Mouse (Mus musculus): ENCODE measurements at regions not wholly inside any gene's neighbourhood (a gene's known extent, or its start where the extent isn't known, plus 50 kb on each side); places are given as distances from the start of the nearest gene placed in this dataset.
"Not testable (repeated sequence)": the region's sequence is repeated elsewhere in the genome, so short reads cannot be mapped to it uniquely, and the experiment has no call there.

DNA sequence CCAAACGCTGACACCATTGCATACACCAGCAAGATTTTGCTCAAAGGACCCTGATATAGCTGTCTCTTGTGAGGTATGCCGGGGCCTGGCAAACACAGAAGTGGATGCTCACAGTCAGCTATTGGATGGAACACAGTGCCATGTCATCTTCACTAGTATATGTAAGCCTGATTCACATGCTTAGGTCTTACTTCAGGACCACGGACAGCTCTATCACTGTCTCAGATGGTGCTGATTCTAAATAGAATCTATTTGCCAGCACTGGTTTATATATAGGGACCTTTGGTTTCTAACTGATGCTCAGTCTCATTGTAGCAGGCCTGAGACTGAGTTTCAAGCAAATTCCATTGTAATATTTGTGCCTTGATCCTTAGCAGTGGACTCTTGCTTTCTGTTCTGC is 248.8 kb downstream of the Arl6ip6 start:
- not testable (repeated sequence) for H3K4me2 ChIP-seq; ATAC-seq (ENCODE audit: low FRiP score); DNase-seq (ENCODE audit: low spot score, missing footprints); H3K4me3 ChIP-seq (ENCODE audit: low read depth, low read length); H3K9me3 ChIP-seq (ENCODE audit: control insufficient read depth, low read length); H3K9ac ChIP-seq (ENCODE audit: low read length); H3K27ac ChIP-seq (ENCODE audit: low read depth, low read length); H3K36me3 ChIP-seq (ENCODE audit: control insufficient read depth, insufficient read depth, low read length); H3K4me1 ChIP-seq (ENCODE audit: control insufficient read depth, insufficient read depth, low read length); H3K27me3 ChIP-seq (ENCODE audit: control insufficient read depth, insufficient read depth, low read length)
- 53% methylated on average over 3 of the region's 3 CpGs for WGBS

DNA sequence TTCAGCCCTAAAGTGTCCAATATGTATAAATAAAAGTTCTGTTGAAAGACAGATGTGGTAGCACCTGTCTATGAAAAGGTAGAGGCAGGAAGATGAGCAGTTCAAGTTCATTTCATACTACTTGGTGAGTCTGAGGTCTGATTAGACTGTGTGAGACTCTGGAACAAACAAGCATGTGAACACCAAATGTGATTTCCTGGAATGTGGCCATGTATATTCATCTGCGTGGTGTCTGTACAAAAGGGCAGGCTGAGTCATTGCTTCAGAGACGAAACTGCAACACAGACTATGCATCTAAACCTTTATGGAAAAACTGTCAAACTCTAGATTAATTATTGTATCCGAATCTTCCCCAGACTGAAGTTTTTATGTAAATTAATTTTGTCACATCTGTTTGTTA is 268.7 kb downstream of the Arl6ip6 start:
- Histone ChIP-seq H3K27ac (ENCODE audit: low read depth, low read length) (no peak overlapping the region), H3K27me3 (ENCODE audit: control insufficient read depth, insufficient read depth, low read length) (no peaks in the 10 kb centered on the region), H3K9me3 (ENCODE audit: control insufficient read depth, low read length) (no peaks in the 10 kb centered on the region), H3K4me2 (no peak overlapping the region), H3K36me3 (ENCODE audit: control insufficient read depth, insufficient read depth, low read length) (no peaks in the 10 kb centered on the region), H3K4me3 (ENCODE audit: low read depth, low read length) (no peak overlapping the region), H3K9ac (ENCODE audit: low read length) (no peak overlapping the region), H3K4me1 (ENCODE audit: control insufficient read depth, insufficient read depth, low read length) (no peaks in the 10 kb centered on the region)
- DNase-seq (ENCODE audit: low spot score, missing footprints) (no peak), ATAC-seq (ENCODE audit: low FRiP score) (no peak)
- 91% methylated on average over 3 of the region's 3 CpGs for WGBS

GRCm38 (mm10) chr2:53474455-53474854 is 282.9 kb downstream of the Arl6ip6 start:
- Histone ChIP-seq H3K4me1 (ENCODE audit: control insufficient read depth, insufficient read depth, low read length) (no peaks in the 10 kb centered on the region), H3K27ac (ENCODE audit: low read depth, low read length) (no peak overlapping the region), H3K9me3 (ENCODE audit: control insufficient read depth, low read length) (no peaks in the 10 kb centered on the region), H3K9ac (ENCODE audit: low read length) (no peak overlapping the region), H3K4me3 (ENCODE audit: low read depth, low read length) (no peak overlapping the region), H3K27me3 (ENCODE audit: control insufficient read depth, insufficient read depth, low read length) (no peaks in the 10 kb centered on the region), H3K36me3 (ENCODE audit: control insufficient read depth, insufficient read depth, low read length) (no peaks in the 10 kb centered on the region), H3K4me2 (no peak overlapping the region)
- ATAC-seq (ENCODE audit: low FRiP score) (no peak), DNase-seq (ENCODE audit: low spot score, missing footprints) (no peak)
- 84% methylated on average over 4 of the region's 4 CpGs for WGBS

DNA sequence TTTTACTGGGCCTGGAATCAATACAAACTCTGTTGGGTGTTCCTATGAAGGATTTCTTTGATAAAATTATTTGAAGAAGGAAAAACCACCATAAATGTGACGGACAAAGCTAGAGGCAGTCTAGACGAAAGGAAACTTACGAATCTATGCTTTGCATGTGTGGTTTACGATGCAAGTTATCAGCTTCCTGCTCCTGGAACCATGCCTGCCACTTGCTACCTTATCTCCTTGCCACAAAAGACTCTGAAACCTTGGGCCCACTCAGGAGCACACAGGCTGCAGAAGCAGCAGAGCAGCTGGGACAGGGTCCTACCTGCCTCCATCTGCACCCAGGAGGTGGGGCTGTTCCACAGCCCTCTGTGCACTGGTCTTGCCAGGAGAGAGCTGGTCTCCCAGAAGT is 287.5 kb downstream of the Arl6ip6 start:
- peak; percentile 72 for DNase-seq (ENCODE audit: low spot score, missing footprints)
- H3K4me1 ChIP-seq (ENCODE audit: control insufficient read depth, insufficient read depth, low read length); H3K4me3 ChIP-seq (ENCODE audit: low read depth, low read length); H3K36me3 ChIP-seq (ENCODE audit: control insufficient read depth, insufficient read depth, low read length); H3K9ac ChIP-seq (ENCODE audit: low read length); H3K9me3 ChIP-seq (ENCODE audit: control insufficient read depth, low read length); H3K27ac ChIP-seq (ENCODE audit: low read depth, low read length); H3K27me3 ChIP-seq (ENCODE audit: control insufficient read depth, insufficient read depth, low read length); ATAC-seq (ENCODE audit: low FRiP score); H3K4me2 ChIP-seq: not testable (repeated sequence)
- WGBS, result 91% methylated on average over 4 of the region's 4 CpGs

- DNase-seq (ENCODE audit: low spot score, missing footprints), result no peak
- Histone ChIP-seq H3K4me1 (ENCODE audit: control insufficient read depth, insufficient read depth, low read length) (no peaks in the 10 kb centered on the region), H3K9me3 (ENCODE audit: control insufficient read depth, low read length) (no peaks in the 10 kb centered on the region), H3K9ac (ENCODE audit: low read length) (no peak overlapping the region), H3K36me3 (ENCODE audit: control insufficient read depth, insufficient read depth, low read length) (no peaks in the 10 kb centered on the region), H3K4me2 (no peak overlapping the region), H3K27ac (ENCODE audit: low read depth, low read length) (no peak overlapping the region), H3K27me3 (ENCODE audit: control insufficient read depth, insufficient read depth, low read length) (no peaks in the 10 kb centered on the region), H3K4me3 (ENCODE audit: low read depth, low read length) (no peak overlapping the region)
- WGBS, result 69% methylated on average over 1 of the region's 1 CpGs
- ATAC-seq (ENCODE audit: low FRiP score), result no peak
These were observed 296.8 kb downstream of the Arl6ip6 start for GRCm38 (mm10) chr2:53488301-53488700.

GRCm38 (mm10) chr2:53490805-53491585 is 299.5 kb downstream of the Arl6ip6 start:
- Histone ChIP-seq H3K4me3 (ENCODE audit: low read depth, low read length) (no peak overlapping the region), H3K4me1 (ENCODE audit: control insufficient read depth, insufficient read depth, low read length) (no peaks in the 10 kb centered on the region), H3K9me3 (ENCODE audit: control insufficient read depth, low read length) (no peaks in the 10 kb centered on the region), H3K4me2 (no peak overlapping the region), H3K27me3 (ENCODE audit: control insufficient read depth, insufficient read depth, low read length) (no peaks in the 10 kb centered on the region), H3K9ac (ENCODE audit: low read length) (no peak overlapping the region), H3K36me3 (ENCODE audit: control insufficient read depth, insufficient read depth, low read length) (no peaks in the 10 kb centered on the region), H3K27ac (ENCODE audit: low read depth, low read length) (no peak overlapping the region)
- no peak for DNase-seq (ENCODE audit: low spot score, missing footprints)
- 82% methylated on average over 4 of the region's 4 CpGs for WGBS
- ATAC-seq (ENCODE audit: low FRiP score), result no peak

- no peak for ATAC-seq (ENCODE audit: low FRiP score)
- H3K9ac ChIP-seq (ENCODE audit: low read length), result no peak overlapping the region
- no peaks in the 10 kb centered on the region for H3K27me3 ChIP-seq (ENCODE audit: control insufficient read depth, insufficient read depth, low read length)
- no peak overlapping the region for H3K4me2 ChIP-seq
- no peaks in the 10 kb centered on the region for H3K36me3 ChIP-seq (ENCODE audit: control insufficient read depth, insufficient read depth, low read length)
- no peaks in the 10 kb centered on the region for H3K4me1 ChIP-seq (ENCODE audit: control insufficient read depth, insufficient read depth, low read length)
- WGBS, result 90% methylated on average over 2 of the region's 2 CpGs
- DNase-seq (ENCODE audit: low spot score, missing footprints), result no peak
- no peak overlapping the region for H3K27ac ChIP-seq (ENCODE audit: low read depth, low read length)
- no peak overlapping the region for H3K4me3 ChIP-seq (ENCODE audit: low read depth, low read length)
- H3K9me3 ChIP-seq (ENCODE audit: control insufficient read depth, low read length), result no peaks in the 10 kb centered on the region
These were observed 301.3 kb downstream of the Arl6ip6 start for GRCm38 (mm10) chr2:53492788-53493187.

DNA sequence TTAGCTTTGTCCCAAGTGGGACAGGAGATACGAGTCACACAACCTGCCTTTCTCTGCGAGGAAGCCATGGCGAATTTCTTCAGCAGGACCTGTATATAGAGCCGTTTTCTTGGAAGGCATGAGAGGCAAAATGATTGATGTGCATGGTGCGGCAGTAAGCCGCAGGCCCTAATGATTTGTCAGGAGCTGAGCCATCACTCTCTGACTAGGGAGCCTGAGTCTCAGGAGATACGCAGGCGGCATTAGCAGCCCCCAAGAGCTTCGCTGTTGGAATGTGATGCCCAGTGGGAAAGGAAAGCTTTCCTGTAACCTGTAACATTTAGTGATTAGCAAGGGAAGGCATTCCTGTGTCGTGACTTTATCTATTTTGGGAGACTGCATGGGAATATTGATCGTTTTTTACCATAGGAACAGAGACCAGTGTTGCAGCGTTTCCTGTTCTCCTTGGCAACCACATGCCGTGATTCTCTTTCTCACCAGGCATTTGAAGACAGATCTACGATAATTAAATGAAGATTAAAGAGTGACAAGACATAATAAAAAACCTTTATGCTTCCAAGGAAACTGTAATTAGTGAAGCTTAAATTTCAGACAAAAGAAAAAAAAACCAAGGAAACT is 310.2 kb downstream of the Arl6ip6 start:
- Histone ChIP-seq H3K9ac (ENCODE audit: low read length) (no peak overlapping the region), H3K36me3 (ENCODE audit: control insufficient read depth, insufficient read depth, low read length) (no peaks in the 10 kb centered on the region), H3K9me3 (ENCODE audit: control insufficient read depth, low read length) (no peaks in the 10 kb centered on the region), H3K4me2 (no peak overlapping the region), H3K27ac (ENCODE audit: low read depth, low read length) (no peak overlapping the region), H3K27me3 (ENCODE audit: control insufficient read depth, insufficient read depth, low read length) (no peaks in the 10 kb centered on the region), H3K4me3 (ENCODE audit: low read depth, low read length) (no peak overlapping the region), H3K4me1 (ENCODE audit: control insufficient read depth, insufficient read depth, low read length) (no peaks in the 10 kb centered on the region)
- DNase-seq (ENCODE audit: low spot score, missing footprints) (peak; percentile 85), ATAC-seq (ENCODE audit: low FRiP score) (peak; percentile 77)
- 57% methylated on average over 14 of the region's 14 CpGs for WGBS

GRCm38 (mm10) chr2:53502275-53502667 is 310.7 kb downstream of the Arl6ip6 start:
- H3K36me3 ChIP-seq (ENCODE audit: control insufficient read depth, insufficient read depth, low read length), result no peaks in the 10 kb centered on the region
- ATAC-seq (ENCODE audit: low FRiP score), result no peak

More at GRCm38 (mm10) chr2:53502275-53502667, 310.7 kb downstream of the Arl6ip6 start:
- H3K4me3 ChIP-seq (ENCODE audit: low read depth, low read length), result no peak overlapping the region
- H3K9ac ChIP-seq (ENCODE audit: low read length), result no peak overlapping the region
- H3K4me2 ChIP-seq, result no peak overlapping the region
- no peak overlapping the region for H3K27ac ChIP-seq (ENCODE audit: low read depth, low read length)
- no peaks in the 10 kb centered on the region for H3K9me3 ChIP-seq (ENCODE audit: control insufficient read depth, low read length)
- DNase-seq (ENCODE audit: low spot score, missing footprints), result peak; percentile 23
- no peaks in the 10 kb centered on the region for H3K27me3 ChIP-seq (ENCODE audit: control insufficient read depth, insufficient read depth, low read length)
- 63% methylated on average over 4 of the region's 4 CpGs for WGBS
- no peaks in the 10 kb centered on the region for H3K4me1 ChIP-seq (ENCODE audit: control insufficient read depth, insufficient read depth, low read length)

Measured in midbrain, embryonic 11.5 days (tissue).